Mouse (Mus musculus): Measurements from ENCODE around the gene Snrpf. TPM values are rescaled to one million over a fixed set of nuclear protein-coding genes. Genes with fewer than 3 reads are reported as not detected.
"Not testable (repeated sequence)": the region's sequence is repeated elsewhere in the genome, so short reads cannot be mapped to it uniquely, and the experiment has no call there.

Gene Snrpf
- polyA plus RNA-seq, 1 experiment from 2014 or later = 118 TPM

GRCm38 (mm10) chr10:93574966-93575365 is 14.5 kb downstream of the Snrpf start:
- Histone ChIP-seq H3K4me1 (0 out of 2 replicates have a peak, but pooled peaks cover 4% of the 10 kb centered on the region), H3K4me2 (replicated peaks) (no peak overlapping the region), H3K27me3 (no peaks in the 10 kb centered on the region), H3K4me3 (no peak overlapping the region), H3K27ac (no peak overlapping the region), H3K9ac (no peak overlapping the region), H3K36me3 (no peaks in the 10 kb centered on the region), H3K9me3 (no peaks in the 10 kb centered on the region)
- 53% methylated on average over 4 of the region's 4 CpGs for WGBS
- ATAC-seq (ENCODE audit: low FRiP score, low read depth) = no peak

- Histone ChIP-seq H3K4me2 (replicated peaks) (no peak overlapping the region), H3K9ac (no peak overlapping the region), H3K27ac (no peak overlapping the region), H3K4me3 (no peak overlapping the region), H3K27me3 (no peaks in the 10 kb centered on the region), H3K36me3 (no peaks in the 10 kb centered on the region), H3K4me1 (0 out of 2 replicates have a peak, but pooled peaks cover 4% of the 10 kb centered on the region), H3K9me3 (no peaks in the 10 kb centered on the region)
- 48% methylated on average over 2 of the region's 2 CpGs for WGBS
- ATAC-seq (ENCODE audit: low FRiP score, low read depth) = no peak
These were observed 17.3 kb downstream of the Snrpf start for GRCm38 (mm10) chr10:93572209-93572608.

- H3K27me3 ChIP-seq = no peaks in the 10 kb centered on the region
- H3K4me2 ChIP-seq (replicated peaks) = no peak overlapping the region
- no peaks in the 10 kb centered on the region for H3K4me1 ChIP-seq
- no peaks in the 10 kb centered on the region for H3K9me3 ChIP-seq
- H3K9ac ChIP-seq = no peak overlapping the region
- 89% methylated on average over 6 of the region's 6 CpGs for WGBS
- no peak for ATAC-seq (ENCODE audit: low FRiP score, low read depth)
- no peak overlapping the region for H3K4me3 ChIP-seq
- H3K36me3 ChIP-seq = no peaks in the 10 kb centered on the region
- H3K27ac ChIP-seq = no peak overlapping the region
These were observed 20.8 kb downstream of the Snrpf start for GRCm38 (mm10) chr10:93568671-93569070.

- H3K9me3 ChIP-seq = no peaks in the 10 kb centered on the region
- no peaks in the 10 kb centered on the region for H3K27me3 ChIP-seq
- no peaks in the 10 kb centered on the region for H3K36me3 ChIP-seq
- WGBS = 89% methylated on average over 11 of the region's 11 CpGs
- no peaks in the 10 kb centered on the region for H3K4me1 ChIP-seq
- H3K27ac ChIP-seq = no peak overlapping the region
- no peak overlapping the region for H3K4me3 ChIP-seq
- H3K9ac ChIP-seq = no peak overlapping the region
- ATAC-seq (ENCODE audit: low FRiP score, low read depth) = no peak
- H3K4me2 ChIP-seq (replicated peaks) = no peak overlapping the region
These were observed 21.5 kb downstream of the Snrpf start for GRCm38 (mm10) chr10:93567841-93568566.

- Histone ChIP-seq H3K36me3 (no peaks in the 10 kb centered on the region), H3K4me2 (replicated peaks) (no peak overlapping the region), H3K27me3 (no peaks in the 10 kb centered on the region), H3K27ac (no peak overlapping the region), H3K4me3 (no peak overlapping the region), H3K9ac (no peak overlapping the region), H3K4me1 (no peaks in the 10 kb centered on the region), H3K9me3 (no peaks in the 10 kb centered on the region)
- no peak for ATAC-seq (ENCODE audit: low FRiP score, low read depth)
- WGBS = 87% methylated on average over 10 of the region's 10 CpGs
These were observed 22.4 kb downstream of the Snrpf start for GRCm38 (mm10) chr10:93567066-93567465.

GRCm38 (mm10) chr10:93564518-93565090 is 24.9 kb downstream of the Snrpf start:
- WGBS = 88% methylated on average over 14 of the region's 14 CpGs
- Histone ChIP-seq H3K27ac (no peak overlapping the region), H3K4me3 (no peak overlapping the region), H3K27me3 (no peaks in the 10 kb centered on the region), H3K4me2 (replicated peaks) (no peak overlapping the region), H3K36me3 (no peaks in the 10 kb centered on the region), H3K9me3 (no peaks in the 10 kb centered on the region), H3K4me1 (no peaks in the 10 kb centered on the region), H3K9ac (no peak overlapping the region)
- no peak for ATAC-seq (ENCODE audit: low FRiP score, low read depth)

GRCm38 (mm10) chr10:93559786-93560185 is 29.7 kb downstream of the Snrpf start:
- H3K4me3 ChIP-seq = no peak overlapping the region
- no peak for ATAC-seq (ENCODE audit: low FRiP score, low read depth)

GRCm38 (mm10) chr10:93557971-93558370 is 31.5 kb downstream of the Snrpf start:
- H3K4me1 ChIP-seq; H3K4me2 ChIP-seq (replicated peaks); H3K9me3 ChIP-seq; H3K36me3 ChIP-seq; H3K27me3 ChIP-seq; H3K9ac ChIP-seq; H3K4me3 ChIP-seq; ATAC-seq (ENCODE audit: low FRiP score, low read depth); H3K27ac ChIP-seq: not testable (repeated sequence)
- WGBS = 67% methylated on average over 2 of the region's 2 CpGs

More at GRCm38 (mm10) chr10:93559786-93560185, 29.7 kb downstream of the Snrpf start:
- no peak overlapping the region for H3K4me2 ChIP-seq (replicated peaks)
- 45% methylated on average over 9 of the region's 9 CpGs for WGBS
- H3K9me3 ChIP-seq = no peaks in the 10 kb centered on the region
- H3K36me3 ChIP-seq = no peaks in the 10 kb centered on the region
- no peak overlapping the region for H3K9ac ChIP-seq
- H3K27me3 ChIP-seq = no peaks in the 10 kb centered on the region
- H3K4me1 ChIP-seq = 0 out of 2 replicates have a peak, but pooled peaks cover 1% of the 10 kb centered on the region
- H3K27ac ChIP-seq = no peak overlapping the region

GRCm38 (mm10) chr10:93552596-93552995 is 36.9 kb downstream of the Snrpf start:
- no peak overlapping the region for H3K27ac ChIP-seq
- no peak for ATAC-seq (ENCODE audit: low FRiP score, low read depth)

GRCm38 (mm10) chr10:93549821-93550220 is 39.7 kb downstream of the Snrpf start:
- no peaks in the 10 kb centered on the region for H3K9me3 ChIP-seq
- no peaks in the 10 kb centered on the region for H3K27me3 ChIP-seq
- H3K4me1 ChIP-seq = 0 out of 2 replicates have a peak, but pooled peaks cover 6% of the 10 kb centered on the region
- no peak overlapping the region for H3K4me2 ChIP-seq (replicated peaks)
- H3K27ac ChIP-seq = no peak overlapping the region
- H3K4me3 ChIP-seq = no peak overlapping the region
- no peaks in the 10 kb centered on the region for H3K36me3 ChIP-seq
- 76% methylated on average over 10 of the region's 10 CpGs for WGBS
- no peak for ATAC-seq (ENCODE audit: low FRiP score, low read depth)
- H3K9ac ChIP-seq = no peak overlapping the region

More at GRCm38 (mm10) chr10:93552596-93552995, 36.9 kb downstream of the Snrpf start:
- no peak overlapping the region for H3K4me2 ChIP-seq (replicated peaks)
- H3K9ac ChIP-seq = no peak overlapping the region
- H3K4me1 ChIP-seq = 0 out of 2 replicates have a peak, but pooled peaks cover 7% of the 10 kb centered on the region
- H3K27me3 ChIP-seq = no peaks in the 10 kb centered on the region
- no peaks in the 10 kb centered on the region for H3K36me3 ChIP-seq
- WGBS = 70% methylated on average over 8 of the region's 8 CpGs
- H3K9me3 ChIP-seq = no peaks in the 10 kb centered on the region
- no peak overlapping the region for H3K4me3 ChIP-seq

- H3K36me3 ChIP-seq = no peaks in the 10 kb centered on the region
- no peak overlapping the region for H3K4me3 ChIP-seq
- no peaks in the 10 kb centered on the region for H3K27me3 ChIP-seq
- 0 out of 2 replicates have a peak, but pooled peaks cover 2% of the 10 kb centered on the region for H3K4me1 ChIP-seq
- no peaks in the 10 kb centered on the region for H3K9me3 ChIP-seq
- no peak overlapping the region for H3K9ac ChIP-seq
- no peak overlapping the region for H3K4me2 ChIP-seq (replicated peaks)
- no peak for ATAC-seq (ENCODE audit: low FRiP score, low read depth)
- H3K27ac ChIP-seq = no peak overlapping the region
- 10% methylated on average over 7 of the region's 7 CpGs for WGBS
These were observed 40.5 kb downstream of the Snrpf start for GRCm38 (mm10) chr10:93548991-93549390.

- Histone ChIP-seq H3K9me3 (no peaks in the 10 kb centered on the region), H3K27ac (no peak overlapping the region), H3K4me3 (no peak overlapping the region), H3K27me3 (no peaks in the 10 kb centered on the region), H3K4me1 (0 out of 2 replicates have a peak, but pooled peaks cover 2% of the 10 kb centered on the region), H3K9ac (no peak overlapping the region), H3K36me3 (no peaks in the 10 kb centered on the region), H3K4me2 (replicated peaks) (no peak overlapping the region)
- no peak for ATAC-seq (ENCODE audit: low FRiP score, low read depth)
- 90% methylated on average over 4 of the region's 4 CpGs for WGBS
These were observed 41.7 kb downstream of the Snrpf start for GRCm38 (mm10) chr10:93547741-93548270.

All from limb, embryonic 13.5 days (tissue).